Mouse (Mus musculus): Measurements from ENCODE around the gene Olfr723. TPM values are rescaled to one million over a fixed set of nuclear protein-coding genes. Genes with fewer than 3 reads are reported as not detected.
"Not testable (repeated sequence)": the region's sequence is repeated elsewhere in the genome, so short reads cannot be mapped to it uniquely, and the experiment has no call there.

Olfr723 gene
- polyA plus RNA-seq (2015; fragmentation: Nextera tagmentation; extraction: Ambion mirVana) = not detected in 2 replicates

- H3K36me3 ChIP-seq (ENCODE audit: control insufficient read depth, insufficient read depth, low read length); H3K27ac ChIP-seq (ENCODE audit: low read length); H3K4me3 ChIP-seq (ENCODE audit: low read length); H3K4me1 ChIP-seq (replicated peaks; ENCODE audit: control insufficient read depth, insufficient read depth, low read length); ATAC-seq (ENCODE audit: low read depth); H3K27me3 ChIP-seq (ENCODE audit: control insufficient read depth, insufficient read depth, low read depth, low read length); H3K4me2 ChIP-seq (ENCODE audit: low read depth, low read length); H3K9ac ChIP-seq (ENCODE audit: low read length); H3K9me3 ChIP-seq (ENCODE audit: control insufficient read depth, low read length): not testable (repeated sequence)
Measured at GRCm38 (mm10) chr14:49931687-49932086, at the start of gene Olfr723. TSS of gene Olfr723 (minus strand) at chr14:49931787.

GRCm38 (mm10) chr14:49963174-49963573, 31.6 kb upstream of the Olfr723 start, which contains the start of gene Olfr724:
TSS of gene Olfr724 (minus strand) at chr14:49963274.
- not testable (repeated sequence) for H3K36me3 ChIP-seq (ENCODE audit: control insufficient read depth, insufficient read depth, low read length); H3K4me2 ChIP-seq (ENCODE audit: low read depth, low read length); H3K27ac ChIP-seq (ENCODE audit: low read length); ATAC-seq (ENCODE audit: low read depth); H3K27me3 ChIP-seq (ENCODE audit: control insufficient read depth, insufficient read depth, low read depth, low read length); H3K9me3 ChIP-seq (ENCODE audit: control insufficient read depth, low read length); H3K4me1 ChIP-seq (replicated peaks; ENCODE audit: control insufficient read depth, insufficient read depth, low read length); H3K9ac ChIP-seq (ENCODE audit: low read length); H3K4me3 ChIP-seq (ENCODE audit: low read length)
- WGBS = 54% methylated on average over 1 of the region's 1 CpGs

- no peaks in the 10 kb centered on the region for H3K27me3 ChIP-seq (ENCODE audit: control insufficient read depth, insufficient read depth, low read depth, low read length)
- 28% methylated on average over 2 of the region's 2 CpGs for WGBS
- no peaks in the 10 kb centered on the region for H3K4me1 ChIP-seq (replicated peaks; ENCODE audit: control insufficient read depth, insufficient read depth, low read length)
- no peak overlapping the region for H3K4me3 ChIP-seq (ENCODE audit: low read length)
- peaks cover 3% of the 10 kb centered on the region; the same call in 1 of the 2 replicates for H3K9me3 ChIP-seq (ENCODE audit: control insufficient read depth, low read length)
- no peak overlapping the region for H3K4me2 ChIP-seq (ENCODE audit: low read depth, low read length)
- no peak overlapping the region for H3K9ac ChIP-seq (ENCODE audit: low read length)
- no peaks in the 10 kb centered on the region for H3K36me3 ChIP-seq (ENCODE audit: control insufficient read depth, insufficient read depth, low read length)
- ATAC-seq (ENCODE audit: low read depth) = no peak
- H3K27ac ChIP-seq (ENCODE audit: low read length) = no peak overlapping the region
Measured at GRCm38 (mm10) chr14:49955890-49956289, 24.3 kb upstream of the Olfr723 start.

GRCm38 (mm10) chr14:49901899-49902298, 29.7 kb downstream of the Olfr723 start, which contains the start of gene Olfr722:
TSS of gene Olfr722 (minus strand) at chr14:49901999.
- H3K4me1 ChIP-seq (replicated peaks; ENCODE audit: control insufficient read depth, insufficient read depth, low read length) = no peaks in the 10 kb centered on the region

More at GRCm38 (mm10) chr14:49901899-49902298, 29.7 kb downstream of the Olfr723 start, which contains the start of gene Olfr722:
- no peaks in the 10 kb centered on the region for H3K36me3 ChIP-seq (ENCODE audit: control insufficient read depth, insufficient read depth, low read length)
- H3K4me3 ChIP-seq (ENCODE audit: low read length) = no peak within 1 kb of the TSS
- H3K27ac ChIP-seq (ENCODE audit: low read length) = no peak within 1 kb of the TSS
- no peak within 1 kb of the TSS for H3K9ac ChIP-seq (ENCODE audit: low read length)
- H3K4me2 ChIP-seq (ENCODE audit: low read depth, low read length) = no peak within 1 kb of the TSS
- no peaks in the 10 kb centered on the region for H3K27me3 ChIP-seq (ENCODE audit: control insufficient read depth, insufficient read depth, low read depth, low read length)
- ATAC-seq (ENCODE audit: low read depth) = no peak
- no peaks in the 10 kb centered on the region for H3K9me3 ChIP-seq (ENCODE audit: control insufficient read depth, low read length)

Other genes starting within 250 kb of the Olfr723 start
- 9.1 and 11.8 TPM in 2 replicates for gene Armh4, start 148.4 kb downstream of the Olfr723 start, polyA plus RNA-seq (2015; fragmentation: Nextera tagmentation; extraction: Ambion mirVana)
- gene Olfr722, start 29.8 kb downstream of the Olfr723 start, polyA plus RNA-seq (2015; fragmentation: Nextera tagmentation; extraction: Ambion mirVana) = not detected in 2 replicates
- not detected in 2 replicates for gene Olfr724, start 31.5 kb upstream of the Olfr723 start, polyA plus RNA-seq (2015; fragmentation: Nextera tagmentation; extraction: Ambion mirVana)
- not detected in 2 replicates for gene Olfr725, start 108.6 kb upstream of the Olfr723 start, polyA plus RNA-seq (2015; fragmentation: Nextera tagmentation; extraction: Ambion mirVana)
- gene Olfr726, start 159.2 kb upstream of the Olfr723 start, polyA plus RNA-seq (2015; fragmentation: Nextera tagmentation; extraction: Ambion mirVana) = not detected in 2 replicates
- gene Olfr727, start 191.4 kb upstream of the Olfr723 start, polyA plus RNA-seq (2015; fragmentation: Nextera tagmentation; extraction: Ambion mirVana) = not detected in 2 replicates
- not detected in 2 replicates for gene Olfr728, start 210.9 kb upstream of the Olfr723 start, polyA plus RNA-seq (2015; fragmentation: Nextera tagmentation; extraction: Ambion mirVana)
- gene Olfr729, start 221.1 kb upstream of the Olfr723 start, polyA plus RNA-seq (2015; fragmentation: Nextera tagmentation; extraction: Ambion mirVana) = not detected in 2 replicates

All from lung, embryonic 16.5 days (tissue).